Mouse (Mus musculus): ENCODE measurements around the gene Mgst2.

DNA sequence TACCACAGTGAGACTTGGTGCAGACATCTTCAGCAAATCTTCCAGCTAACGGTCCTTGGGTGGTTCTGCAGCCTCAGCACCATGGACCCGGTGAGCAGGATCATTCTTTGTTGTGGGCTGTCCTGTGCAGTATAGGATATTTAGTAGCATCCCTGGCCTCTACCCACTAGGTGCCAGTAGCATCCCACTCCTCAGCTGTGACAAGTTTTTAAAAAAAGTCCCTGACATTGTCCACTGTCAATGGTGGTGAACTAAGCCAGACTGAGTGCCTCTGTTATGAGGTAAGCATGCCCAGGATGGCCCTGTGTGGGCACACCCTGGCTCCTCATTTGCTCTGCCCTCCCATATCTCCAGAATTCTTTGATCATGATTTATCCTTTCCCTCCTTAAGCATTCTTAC lies 9.0 kb upstream of the Mgst2 start:
- TF ChIP-seq CTCF (IDR thresholded peaks at IDR 0.05; ENCODE audit: control insufficient read depth, insufficient read depth, insufficient read length) (no peak), MAX (IDR thresholded peaks at IDR 0.05) (no peak), CEBPB (IDR thresholded peaks at IDR 0.05; ENCODE audit: low read depth) (no peak), USF1 (IDR thresholded peaks at IDR 0.05; ENCODE audit: low read depth) (no peak)
